Mouse (Mus musculus) spleen, postnatal 0 days (tissue): Measurements from ENCODE around the gene Entpd2. TPM values are rescaled to one million over a fixed set of nuclear protein-coding genes. Genes with fewer than 3 reads are reported as not detected.

Source experiments
- polyA plus RNA-seq: library from polyadenylated mRNA; unstranded; fragments of >200 nt; fragmentation: Nextera tagmentation; extraction: Ambion mirVana; gene quantifications from 2 replicates; pipeline ENCODE4 v1.2.1, GENCODE M21; 2015

Gene Entpd2
- 1.3 and 2.0 TPM in 2 replicates for polyA plus RNA-seq

DNA sequence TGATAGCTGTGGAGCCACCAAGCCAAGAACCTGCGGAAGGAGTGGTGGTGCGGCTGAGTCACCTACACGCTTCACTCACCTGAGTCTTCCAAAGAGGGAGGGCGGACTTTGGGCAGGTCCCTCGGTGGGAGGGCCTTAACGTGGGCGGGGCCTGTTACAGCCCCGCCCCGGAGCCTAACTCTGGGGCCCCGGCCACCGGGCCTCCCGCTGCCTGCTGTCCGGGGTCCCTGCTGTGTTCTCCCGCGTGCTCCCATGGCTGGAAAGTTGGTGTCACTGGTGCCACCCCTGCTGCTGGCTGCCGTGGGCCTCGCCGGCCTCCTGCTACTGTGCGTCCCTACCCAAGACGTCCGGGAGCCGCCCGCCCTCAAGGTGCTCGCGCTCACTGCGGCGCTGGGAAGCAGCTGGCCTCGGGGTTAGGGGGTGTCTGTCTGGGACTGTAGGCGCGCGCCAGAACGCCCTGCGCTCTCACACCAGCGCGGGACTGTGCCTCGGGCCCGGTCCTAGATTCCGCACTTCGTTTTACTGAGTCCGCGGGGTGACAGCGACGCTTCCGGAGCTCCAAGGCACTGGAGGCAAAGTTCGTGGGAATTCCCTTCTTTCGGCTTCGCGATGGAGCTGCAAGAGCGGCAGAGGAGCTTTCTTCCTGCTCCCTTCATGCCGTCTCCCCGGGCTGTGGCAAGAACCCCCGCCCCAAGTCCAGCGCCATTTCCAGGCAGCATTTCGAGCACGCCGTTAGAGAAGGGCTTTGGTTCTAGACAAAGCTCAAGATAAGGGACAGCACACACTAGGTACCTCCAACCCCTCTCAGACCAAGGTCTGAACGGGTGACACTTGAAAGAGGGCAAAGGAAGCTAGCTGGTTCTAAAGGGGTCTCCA, at the start of gene Entpd2:
Gene Entpd2 (plus strand): TSS at position 154 of the 876 bp plus-strand sequence.

DNA sequence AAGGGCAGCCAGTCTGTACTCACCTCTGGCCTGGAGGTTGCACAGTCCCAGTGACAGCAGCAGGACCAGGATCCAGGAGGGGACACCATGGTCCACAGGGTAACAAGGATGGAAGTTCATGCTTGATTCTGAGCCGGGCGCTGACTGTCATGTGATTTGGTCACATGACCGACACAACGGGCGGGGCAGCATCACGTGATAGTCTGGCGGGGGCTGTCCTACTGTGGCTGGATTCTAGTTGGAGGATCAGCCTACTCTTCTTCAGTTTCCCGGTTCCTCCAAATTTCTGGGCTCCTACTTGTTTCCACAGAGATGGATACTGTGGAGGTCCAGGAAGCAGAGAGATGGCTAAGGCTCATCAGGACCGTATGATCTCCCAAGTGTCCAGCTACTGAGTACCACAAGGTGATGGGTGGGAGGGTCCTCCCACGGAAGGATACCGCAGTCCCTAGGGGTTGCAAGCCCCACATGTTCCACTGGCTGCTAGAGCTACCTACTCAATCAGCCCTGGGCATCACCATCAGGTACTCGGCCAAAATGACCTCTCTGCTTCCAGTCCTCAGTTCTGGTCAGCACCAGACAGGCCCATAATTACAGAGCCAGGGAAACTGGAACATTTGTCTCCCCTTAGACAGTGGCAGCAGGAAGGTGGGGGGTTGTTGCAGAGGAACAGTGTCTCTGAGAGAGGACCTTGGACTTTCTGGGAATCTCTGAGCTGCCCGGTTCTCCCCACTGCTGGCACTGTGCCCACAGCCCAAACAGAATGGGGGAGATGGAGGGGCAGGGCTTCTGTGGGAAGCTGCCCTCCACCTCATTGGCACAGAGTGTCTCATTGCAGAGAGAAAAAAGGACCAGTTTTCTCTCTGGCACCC, 39.2 kb upstream of the Entpd2 start, which contains the start of gene Dpp7:
Gene Dpp7 (minus strand): TSS at position 152 of the 872 bp plus-strand sequence.

DNA sequence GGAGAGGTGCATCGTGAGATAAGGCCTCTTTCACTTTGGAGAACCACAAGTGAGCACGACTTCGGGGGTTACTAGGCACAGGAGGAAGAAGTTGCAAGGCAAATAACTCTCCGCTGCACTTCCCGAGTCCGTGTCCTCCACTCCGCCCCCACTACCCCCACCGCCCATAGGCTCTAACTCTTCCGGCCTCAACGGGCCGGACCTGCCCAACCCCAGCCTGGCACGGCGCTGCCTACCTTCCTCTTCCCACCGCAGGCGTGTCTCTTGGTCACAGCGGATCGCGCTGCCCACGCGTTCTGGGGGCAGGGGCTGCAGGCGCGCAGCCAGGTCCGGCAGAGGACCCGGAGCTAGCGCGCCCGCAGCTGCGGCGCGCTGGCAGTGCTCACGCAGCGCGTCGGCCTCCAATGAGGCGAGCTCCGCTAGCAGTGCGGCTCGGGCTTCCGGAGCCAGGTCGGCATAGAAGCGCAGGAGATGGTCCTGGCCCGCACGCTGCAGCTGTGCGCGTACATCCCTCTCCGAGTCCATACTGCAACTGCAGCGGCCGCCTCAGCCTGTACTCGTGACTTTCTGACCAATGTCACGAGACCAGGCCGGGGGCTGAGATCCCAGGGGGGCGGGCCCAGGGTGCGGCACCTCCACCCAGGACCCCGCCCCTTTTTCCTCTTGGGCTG, 30.4 kb upstream of the Entpd2 start, which contains the start of gene Uap1l1:
Gene Uap1l1 (minus strand): TSS at position 592 of the 671 bp plus-strand sequence.

GRCm38 (mm10) chr2:25371764-25372643, 23.7 kb upstream of the Entpd2 start, which contains the start of gene Sapcd2:
TSS of gene Sapcd2 (plus strand) at chr2:25372321.

GRCm38 (mm10) chr2:25399051-25399450, 3.4 kb downstream of the Entpd2 start, which contains the start of gene Npdc1:
TSS of gene Npdc1 (plus strand) at chr2:25399351.

GRCm38 (mm10) chr2:25422587-25423410, 27.1 kb downstream of the Entpd2 start, which contains the start of gene Fut7:
TSS of gene Fut7 (plus strand) at chr2:25423267.

DNA sequence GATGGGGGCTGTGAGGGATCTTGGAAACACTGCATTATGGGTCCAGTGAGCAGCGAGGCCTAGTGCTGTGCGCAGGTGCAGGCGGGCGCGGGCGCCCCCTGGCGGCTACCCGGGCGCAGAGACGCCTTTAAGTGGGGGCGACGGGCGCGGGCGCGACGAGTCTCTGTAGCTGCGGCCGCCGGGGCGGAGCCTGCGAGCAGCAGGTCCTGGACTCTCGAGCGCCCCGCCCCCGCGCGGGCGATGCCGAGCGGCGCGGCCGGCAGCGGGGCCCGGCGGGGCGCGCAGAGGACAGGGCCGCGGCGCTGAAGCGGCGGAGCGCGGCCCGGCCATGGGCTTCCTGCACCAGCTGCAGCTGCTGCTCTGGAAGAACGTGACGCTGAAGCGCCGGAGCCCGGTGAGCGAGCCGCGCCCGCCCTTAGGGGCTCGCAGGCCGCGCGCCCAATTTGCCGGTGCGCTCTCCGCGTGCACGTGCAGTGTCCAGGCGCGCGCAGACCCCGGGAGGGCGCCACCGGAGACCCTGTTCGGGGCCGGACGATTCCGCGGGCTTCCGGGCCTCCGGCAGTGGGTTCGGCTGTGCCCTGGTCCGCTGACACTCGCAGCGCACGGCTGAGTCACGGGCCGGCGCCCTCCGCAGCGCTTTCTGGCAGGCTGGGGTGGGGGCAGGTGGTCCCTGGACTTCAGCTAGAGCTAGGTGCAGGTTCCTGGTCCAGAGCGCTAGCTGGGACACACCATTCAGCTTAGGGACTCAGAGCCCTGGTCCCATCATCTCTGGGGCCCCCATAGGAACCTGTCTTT, 33.0 kb downstream of the Entpd2 start, which contains the start of gene Abca2:
Gene Abca2 (plus strand): TSS at position 262 of the 795 bp plus-strand sequence.

Other genes starting within 250 kb of the Entpd2 start
- 5.3 and 5.6 TPM in 2 replicates for gene Nrarp, start 215.1 kb upstream of the Entpd2 start, polyA plus RNA-seq
- 9.0 and 12.1 TPM in 2 replicates for gene Tor4a, start 199.0 kb upstream of the Entpd2 start, polyA plus RNA-seq
- 46.6 and 50.8 TPM in 2 replicates for gene Nelfb, start 184.4 kb upstream of the Entpd2 start, polyA plus RNA-seq
- gene Stpg3, start 181.2 kb upstream of the Entpd2 start, polyA plus RNA-seq, result not detected in 2 replicates
- gene Fam166a, start 177.1 kb upstream of the Entpd2 start, polyA plus RNA-seq, result 0.82 and 1.2 TPM in 2 replicates
- gene Tubb4b, start 171.2 kb upstream of the Entpd2 start, polyA plus RNA-seq, result 605 and 682 TPM in 2 replicates
- 0.07 TPM in 1 of 2 replicates, not detected in the other for gene Slc34a3, start 161.5 kb upstream of the Entpd2 start, polyA plus RNA-seq
- 0.10 TPM in 1 of 2 replicates, not detected in the other for gene Rnf224, start 159.1 kb upstream of the Entpd2 start, polyA plus RNA-seq
- 0.69 and 0.85 TPM in 2 replicates for gene Rnf208, start 153.6 kb upstream of the Entpd2 start, polyA plus RNA-seq
- gene Cysrt1, start 153.4 kb upstream of the Entpd2 start, polyA plus RNA-seq, result not detected in 2 replicates
- gene AL732309.1, start 149.0 kb upstream of the Entpd2 start, polyA plus RNA-seq, result 2.9 and 3.5 TPM in 2 replicates
- gene Tmem203, start 140.4 kb upstream of the Entpd2 start, polyA plus RNA-seq, result 31.2 and 35.2 TPM in 2 replicates
- gene Tprn, start 133.3 kb upstream of the Entpd2 start, polyA plus RNA-seq, result 7.7 and 9.0 TPM in 2 replicates
- 176 and 182 TPM in 2 replicates for gene Ssna1, start 123.4 kb upstream of the Entpd2 start, polyA plus RNA-seq
- gene Anapc2, start 123.4 kb upstream of the Entpd2 start, polyA plus RNA-seq, result 45.1 and 48.8 TPM in 2 replicates
- not detected in 2 replicates for gene Tmem210, start 107.7 kb upstream of the Entpd2 start, polyA plus RNA-seq
- not detected in 2 replicates for gene Lrrc26, start 106.0 kb upstream of the Entpd2 start, polyA plus RNA-seq
- 0.06 TPM in 1 of 2 replicates, not detected in the other for gene Grin1, start 76.7 kb upstream of the Entpd2 start, polyA plus RNA-seq
- gene Man1b1, start 63.5 kb upstream of the Entpd2 start, polyA plus RNA-seq, result 30.8 and 37.7 TPM in 2 replicates
- 8.5 and 10.1 TPM in 2 replicates for gene Dpp7, start 39.5 kb upstream of the Entpd2 start, polyA plus RNA-seq
- 20.1 and 27.6 TPM in 2 replicates for gene Uap1l1, start 30.2 kb upstream of the Entpd2 start, polyA plus RNA-seq
- gene Sapcd2, start 23.6 kb upstream of the Entpd2 start, polyA plus RNA-seq, result 28.3 and 28.4 TPM in 2 replicates
- 11.4 and 14.1 TPM in 2 replicates for gene Npdc1, start 3.5 kb downstream of the Entpd2 start, polyA plus RNA-seq
- 1.7 and 2.6 TPM in 2 replicates for gene Fut7, start 27.4 kb downstream of the Entpd2 start, polyA plus RNA-seq
- 1.5 and 1.6 TPM in 2 replicates for gene Abca2, start 32.8 kb downstream of the Entpd2 start, polyA plus RNA-seq
- gene Clic3, start 61.0 kb downstream of the Entpd2 start, polyA plus RNA-seq, result 4.8 and 4.9 TPM in 2 replicates
- gene Paxx, start 65.2 kb downstream of the Entpd2 start, polyA plus RNA-seq, result 22.5 and 28.9 TPM in 2 replicates
- gene Ptgds, start 74.2 kb downstream of the Entpd2 start, polyA plus RNA-seq, result 1.7 and 2.4 TPM in 2 replicates
- not detected in 2 replicates for gene Lcn12, start 98.0 kb downstream of the Entpd2 start, polyA plus RNA-seq
- 30.8 and 34.7 TPM in 2 replicates for gene Fbxw5, start 104.9 kb downstream of the Entpd2 start, polyA plus RNA-seq
- gene C8g, start 105.8 kb downstream of the Entpd2 start, polyA plus RNA-seq, result 2.9 and 3.8 TPM in 2 replicates
- gene Traf2, start 151.1 kb downstream of the Entpd2 start, polyA plus RNA-seq, result 19.0 and 19.7 TPM in 2 replicates
- gene Edf1, start 162.0 kb downstream of the Entpd2 start, polyA plus RNA-seq, result 166 and 189 TPM in 2 replicates
- gene Mamdc4, start 179.0 kb downstream of the Entpd2 start, polyA plus RNA-seq, result 0.29 and 0.80 TPM in 2 replicates
- 52.5 and 57.5 TPM in 2 replicates for gene Phpt1, start 179.3 kb downstream of the Entpd2 start, polyA plus RNA-seq
- gene Ajm1, start 185.9 kb downstream of the Entpd2 start, polyA plus RNA-seq, result 0.02 and 0.45 TPM in 2 replicates
- 31.4 and 36.5 TPM in 2 replicates for gene Rabl6, start 212.6 kb downstream of the Entpd2 start, polyA plus RNA-seq
- gene Ccdc183, start 221.8 kb downstream of the Entpd2 start, polyA plus RNA-seq, result 0.13 and 0.16 TPM in 2 replicates
- gene Tmem141, start 226.1 kb downstream of the Entpd2 start, polyA plus RNA-seq, result 10.7 and 15.0 TPM in 2 replicates
- 24.5 and 35.1 TPM in 2 replicates for gene Fcna, start 232.2 kb downstream of the Entpd2 start, polyA plus RNA-seq